Mouse (Mus musculus) brain, embryonic 14.5 days (tissue): ENCODE results near the gene Actg1.

Experiments used
- CTCF ChIP-seq: fragments of 200-500 bp; IDR thresholded peaks from 2 replicates; pipeline ENCODE4 v1.5.1; 2012; ENCODE audit warnings: inconsistent platforms, mild to moderate bottlenecking, moderate library complexity, borderline replicate concordance; ENCODE audit not compliant: insufficient read depth, insufficient read length; ENCODE audit errors: extremely low read depth
- POLR2A ChIP-seq: fragments of 200-500 bp; IDR thresholded peaks from 2 replicates; pipeline ENCODE4 v1.6.1; 2012; ENCODE audit warnings: mild to moderate bottlenecking, inconsistent platforms, borderline replicate concordance; ENCODE audit not compliant: poor library complexity, insufficient read depth, insufficient read length, severe bottlenecking; ENCODE audit errors: extremely low read depth

DNA sequence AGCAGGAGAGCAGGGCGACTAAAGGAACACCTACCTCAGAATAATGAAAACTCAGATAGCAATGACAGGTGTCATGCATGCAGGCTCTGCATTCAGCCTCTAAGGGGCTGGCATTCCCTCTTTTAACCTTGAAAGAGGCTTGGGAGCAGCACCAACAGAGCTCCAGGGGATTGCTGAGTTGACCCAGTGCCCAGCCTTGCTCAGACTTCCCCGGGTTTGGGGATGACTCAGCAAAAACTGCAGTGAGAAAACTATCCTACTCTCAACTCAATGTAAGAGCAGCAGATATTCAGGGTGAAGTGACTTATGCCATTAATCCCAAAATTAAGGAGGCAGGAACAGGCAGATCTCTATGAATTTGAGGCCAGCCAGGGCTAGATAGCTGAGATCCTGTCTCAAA, 38.8 kb upstream of the Actg1 start:
- no peak for TF ChIP-seq POLR2A
- no peak for TF ChIP-seq CTCF
